In the genomic region with DNA sequence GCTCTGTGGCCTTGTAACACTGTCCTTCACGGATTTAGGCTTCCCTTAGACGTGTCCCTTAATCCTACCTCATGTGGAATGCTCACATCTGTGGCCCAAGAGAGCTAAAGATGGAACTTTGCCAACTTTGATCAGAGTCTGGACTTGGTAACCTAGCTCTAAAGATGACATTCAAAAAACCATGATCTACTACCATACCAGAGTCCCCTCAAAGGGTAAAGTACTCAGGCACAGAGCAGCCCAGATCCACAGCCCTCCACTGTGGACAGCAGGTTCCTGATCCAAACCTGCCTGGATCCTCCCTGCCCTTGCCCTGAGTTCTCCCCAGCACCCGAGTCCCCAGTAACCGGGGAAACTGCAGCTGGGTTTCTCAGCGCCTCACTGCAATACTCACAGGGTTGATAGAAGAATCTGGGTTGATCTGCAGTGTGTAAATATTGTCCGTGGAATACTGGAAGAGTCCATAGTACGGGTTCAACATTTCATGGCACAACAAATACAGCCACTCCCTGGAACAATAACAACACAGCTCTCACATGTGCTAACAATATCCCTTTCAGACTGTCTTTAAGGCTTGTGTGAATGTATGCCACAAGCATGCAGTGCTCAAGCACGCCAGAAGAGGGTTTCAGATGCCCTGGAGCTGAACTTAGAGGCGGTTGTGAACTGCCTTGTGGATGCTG, we compare ENCODE assay signal across 27 mouse cellular contexts.
DNase-seq lines count a peak whose midpoint lies in the region; ATAC-seq and TF ChIP-seq lines count a peak whose summit lies in the region.
"Had no signal": no experiment of that assay in that cellular context is flagged by ENCODE, and none has a peak within 500 bp of the region (broad histone marks: within the 10 kb centered on the region; RNA-seq: fewer than 3 reads in every experiment).

No protein-coding gene starts in this region.

- H3K27ac ChIP-seq in heart, embryonic 12.5 days (ENCODE audit: poor library complexity, severe bottlenecking) = 0 out of 2 replicates have a peak overlapping the region, but pooled peaks have one; percentile 15
- H3K27ac ChIP-seq in heart, adult 2 months = no peak overlapping the region
- H3K27ac ChIP-seq in liver, adult 2 months (replicated peaks; ENCODE audit: insufficient read depth, low read depth, low read length) = peak overlapping the region; percentile 75
- no peak overlapping the region for H3K27ac ChIP-seq in liver, embryonic 11.5 days (ENCODE audit: low read depth, low read length)
- H3K27ac ChIP-seq in midbrain, postnatal 0 days (ENCODE audit: low read depth, low read length) = no peak overlapping the region
- H3K27ac ChIP-seq in midbrain, embryonic 16.5 days (ENCODE audit: low read length) = no peak overlapping the region
- H3K27ac ChIP-seq: embryonic facial prominence, embryonic 10.5 days; embryonic facial prominence, embryonic 13.5 days; forebrain, embryonic 12.5 days; forebrain, embryonic 15.5 days; heart, embryonic 13.5 days; hindbrain, embryonic 12.5 days; hindbrain, embryonic 15.5 days had no signal

- H3K9me3 ChIP-seq in heart, embryonic 12.5 days (replicated peaks) = peaks cover 6% of the 10 kb centered on the region
- H3K9me3 ChIP-seq in liver, embryonic 11.5 days (ENCODE audit: control insufficient read depth, low read length) = no peaks in the 10 kb centered on the region
- no peaks in the 10 kb centered on the region for H3K9me3 ChIP-seq in midbrain, postnatal 0 days (ENCODE audit: low read length)
- H3K9me3 ChIP-seq in midbrain, embryonic 16.5 days (replicated peaks; ENCODE audit: control insufficient read depth, low read length, poor library complexity, severe bottlenecking) = no peaks in the 10 kb centered on the region
- H3K9me3 ChIP-seq: embryonic facial prominence, embryonic 13.5 days; forebrain, embryonic 12.5 days; forebrain, embryonic 15.5 days; G1E; heart, embryonic 13.5 days; hindbrain, embryonic 15.5 days had no signal

- H3K27me3 ChIP-seq in heart, embryonic 12.5 days (replicated peaks) = no peaks in the 10 kb centered on the region
- no peaks in the 10 kb centered on the region for H3K27me3 ChIP-seq in heart, adult 2 months (ENCODE audit: control insufficient read depth, insufficient read depth, low read length)
- no peaks in the 10 kb centered on the region for H3K27me3 ChIP-seq in liver, adult 2 months (ENCODE audit: control insufficient read depth, insufficient read depth, low read length)
- no peaks in the 10 kb centered on the region for H3K27me3 ChIP-seq in liver, embryonic 11.5 days (replicated peaks; ENCODE audit: control insufficient read depth, insufficient read depth, low read length)
- no peaks in the 10 kb centered on the region for H3K27me3 ChIP-seq in midbrain, postnatal 0 days (ENCODE audit: insufficient read depth, low read length)
- no peaks in the 10 kb centered on the region for H3K27me3 ChIP-seq in midbrain, embryonic 16.5 days (ENCODE audit: control insufficient read depth, insufficient read depth, low read depth, low read length)
- H3K27me3 ChIP-seq: CH12.LX; embryonic facial prominence, embryonic 13.5 days; forebrain, embryonic 12.5 days; forebrain, embryonic 15.5 days; heart, embryonic 13.5 days; hindbrain, embryonic 12.5 days; hindbrain, embryonic 15.5 days had no signal

- intact Hi-C loops in heart, adult 2 months (cut with DNase I) = loop anchor here (2.0 kb wide), 1 partner anchor 103 kb away; no protein-coding TSS in a partner anchor

- no peak overlapping the region for H3K4me2 ChIP-seq in heart, embryonic 12.5 days
- no peak overlapping the region for H3K4me2 ChIP-seq in liver, embryonic 11.5 days
- H3K4me2 ChIP-seq in midbrain, postnatal 0 days (ENCODE audit: low read depth, low read length, poor library complexity, severe bottlenecking) = no peak overlapping the region
- H3K4me2 ChIP-seq in midbrain, embryonic 16.5 days (ENCODE audit: low read length) = no peak overlapping the region
- H3K4me2 ChIP-seq: embryonic facial prominence, embryonic 13.5 days; forebrain, embryonic 12.5 days; forebrain, embryonic 15.5 days; heart, embryonic 13.5 days; hindbrain, embryonic 12.5 days; hindbrain, embryonic 15.5 days had no signal

- no peak for ATAC-seq in heart, embryonic 12.5 days (ENCODE audit: insufficient number of reproducible peaks, low FRiP score)
- no peak for ATAC-seq in liver, embryonic 11.5 days (replicated peaks; ENCODE audit: low FRiP score)
- ATAC-seq in midbrain, postnatal 0 days (ENCODE audit: low FRiP score) = no peak
- no peak for ATAC-seq in midbrain, embryonic 16.5 days
- ATAC-seq: forebrain, embryonic 15.5 days had no signal

- no peak overlapping the region for H3K9ac ChIP-seq in heart, embryonic 12.5 days
- H3K9ac ChIP-seq in heart, adult 2 months (ENCODE audit: low read depth, low read length) = no peak overlapping the region
- no peak overlapping the region for H3K9ac ChIP-seq in liver, adult 2 months (ENCODE audit: low read depth, low read length)
- no peak overlapping the region for H3K9ac ChIP-seq in liver, embryonic 11.5 days (ENCODE audit: low read depth, low read length)
- no peak overlapping the region for H3K9ac ChIP-seq in midbrain, postnatal 0 days (replicated peaks; ENCODE audit: low read length, poor library complexity, severe bottlenecking)
- H3K9ac ChIP-seq in midbrain, embryonic 16.5 days (ENCODE audit: low read depth, low read length) = no peak overlapping the region
- H3K9ac ChIP-seq: embryonic facial prominence, embryonic 13.5 days; forebrain, embryonic 12.5 days; forebrain, embryonic 15.5 days; heart, embryonic 13.5 days; hindbrain, embryonic 12.5 days; hindbrain, embryonic 15.5 days had no signal

- no peak for DNase-seq in heart, adult 2 months
- peak; percentile 90 for DNase-seq in liver, adult 2 months (ENCODE audit: extremely low read depth, low read depth, low spot score)
- DNase-seq in liver, embryonic 11.5 days (ENCODE audit: low spot score) = no peak
- no peak for DNase-seq in midbrain, postnatal 0 days (ENCODE audit: low spot score)
- DNase-seq in left cerebral cortex, adult 8-10 months (ENCODE audit: low spot score in 2 of 2) = no peak
- DNase-seq: adrenal gland, adult 2 months; adrenal gland, postnatal 14 days; B cell, adult 2 months; cerebellum, adult 11 months; cerebellum, adult 2 months; cerebellum, adult 9-11 months; cerebellum, postnatal 25 days; embryo, embryonic 11 days; gastrocnemius, postnatal 10 days; gastrocnemius, postnatal 36 days had no signal

- no peak overlapping the region for H3K4me3 ChIP-seq in heart, embryonic 12.5 days
- H3K4me3 ChIP-seq in heart, adult 2 months = no peak overlapping the region
- H3K4me3 ChIP-seq in liver, adult 2 months (ENCODE audit: insufficient read depth, low read depth, low read length) = no peak overlapping the region
- no peak overlapping the region for H3K4me3 ChIP-seq in liver, embryonic 11.5 days (ENCODE audit: low read depth, low read length)
- no peak overlapping the region for H3K4me3 ChIP-seq in midbrain, postnatal 0 days (ENCODE audit: low read depth, low read length)
- H3K4me3 ChIP-seq in midbrain, embryonic 16.5 days (ENCODE audit: low read depth, low read length) = no peak overlapping the region
- H3K4me3 ChIP-seq: embryonic facial prominence, embryonic 10.5 days; embryonic facial prominence, embryonic 13.5 days; erythroblast, embryonic 14.5 days; forebrain, embryonic 12.5 days; forebrain, embryonic 15.5 days; heart, embryonic 13.5 days; hindbrain, embryonic 12.5 days; hindbrain, embryonic 15.5 days had no signal

- TF ChIP-seq POLR2A in heart, adult 2 months (IDR thresholded peaks at IDR 0.05; ENCODE audit: insufficient read depth, low read depth, low read length) = no peak
- TF ChIP-seq POLR2A in liver, adult 2 months (IDR thresholded peaks at IDR 0.05; ENCODE audit: extremely low read depth, insufficient read depth, low read length) = no peak

- peaks cover 16% of the 10 kb centered on the region for H3K4me1 ChIP-seq in heart, embryonic 12.5 days (replicated peaks)
- no peaks in the 10 kb centered on the region for H3K4me1 ChIP-seq in heart, adult 2 months (ENCODE audit: control insufficient read depth, insufficient read depth, low read length)
- H3K4me1 ChIP-seq in liver, adult 2 months (ENCODE audit: control insufficient read depth, insufficient read depth, low read length) = peaks cover 7% of the 10 kb centered on the region
- no peaks in the 10 kb centered on the region; the same call in 1 of the 2 replicates for H3K4me1 ChIP-seq in liver, embryonic 11.5 days (replicated peaks; ENCODE audit: control insufficient read depth, insufficient read depth, low read length)
- H3K4me1 ChIP-seq in midbrain, postnatal 0 days (ENCODE audit: insufficient read depth, low read length) = no peaks in the 10 kb centered on the region
- no peaks in the 10 kb centered on the region for H3K4me1 ChIP-seq in midbrain, embryonic 16.5 days (ENCODE audit: control insufficient read depth, insufficient read depth, low read length)
- H3K4me1 ChIP-seq: embryonic facial prominence, embryonic 10.5 days; embryonic facial prominence, embryonic 13.5 days; forebrain, embryonic 12.5 days; forebrain, embryonic 15.5 days; hindbrain, embryonic 12.5 days; hindbrain, embryonic 15.5 days had no signal

- TF ChIP-seq EP300 in heart, adult 2 months (IDR thresholded peaks at IDR 0.05; ENCODE audit: insufficient read depth, low read depth, low read length) = no peak

- 85% methylated on average over 9 of the region's 9 CpGs for WGBS in heart, embryonic 12.5 days
- WGBS in heart, adult 2 months = 91% methylated on average over 9 of the region's 9 CpGs
- 43% methylated on average over 9 of the region's 9 CpGs for WGBS in liver, adult 2 months
- 88% methylated on average over 9 of the region's 9 CpGs for WGBS in liver, embryonic 11.5 days
- 89% methylated on average over 9 of the region's 9 CpGs for WGBS in midbrain, postnatal 0 days
- 91% methylated on average over 9 of the region's 9 CpGs for WGBS in midbrain, embryonic 16.5 days

- no peak for TF ChIP-seq CTCF in heart, adult 2 months (IDR thresholded peaks at IDR 0.05)
- TF ChIP-seq CTCF in liver, adult 2 months (IDR thresholded peaks at IDR 0.05; ENCODE audit: low read depth, low read length) = 0 out of 2 replicates have a peak, but pooled peaks have one; percentile 13
- TF ChIP-seq CTCF in midbrain, postnatal 0 days (IDR thresholded peaks at IDR 0.05) = peak; percentile 14; the same call in 1 of the 2 replicates

- H3K36me3 ChIP-seq in heart, embryonic 12.5 days = peaks cover 96% of the 10 kb centered on the region
- no peaks in the 10 kb centered on the region for H3K36me3 ChIP-seq in heart, adult 2 months (ENCODE audit: control insufficient read depth, insufficient read depth, low read length)
- peaks cover 2% of the 10 kb centered on the region; the same call in 1 of the 2 replicates for H3K36me3 ChIP-seq in liver, adult 2 months (ENCODE audit: control insufficient read depth, insufficient read depth, low read length)
- H3K36me3 ChIP-seq in liver, embryonic 11.5 days (ENCODE audit: control insufficient read depth, insufficient read depth, low read length) = peaks cover 24% of the 10 kb centered on the region; the same call in 1 of the 2 replicates
- peaks cover 77% of the 10 kb centered on the region for H3K36me3 ChIP-seq in midbrain, postnatal 0 days (ENCODE audit: insufficient read depth, low read length)
- peaks cover 67% of the 10 kb centered on the region for H3K36me3 ChIP-seq in midbrain, embryonic 16.5 days (ENCODE audit: control insufficient read depth, insufficient read depth, low read length)
- H3K36me3 ChIP-seq: G1E had no signal

- no peaks in the 10 kb centered on the region for H3K79me2 ChIP-seq in heart, adult 2 months (replicated peaks; ENCODE audit: control insufficient read depth, insufficient read depth, low read length)
- H3K79me2 ChIP-seq in liver, adult 2 months (ENCODE audit: control insufficient read depth, insufficient read depth, low read length) = no peaks in the 10 kb centered on the region

Comparison
In these comparisons a context has a peak if more than half of its experiments do, and no peak if none do; other contexts are left out.
1. H3K27ac ChIP-seq: peak in heart, embryonic 12.5 days (single experiment) and liver, adult 2 months (single experiment); none in heart, adult 2 months (single experiment), liver, embryonic 11.5 days (single experiment), midbrain, postnatal 0 days (single experiment) and midbrain, embryonic 16.5 days (single experiment).